Mouse (Mus musculus) left cerebral cortex, adult 2 months (tissue): ENCODE results near the gene Fam214b. TPM values are rescaled to one million over a fixed set of nuclear protein-coding genes. Genes with fewer than 3 reads are reported as not detected.
A peak's percentile ranks its signal among the peaks of the same experiment; 100 is the strongest.

Experiments
- DNase-seq, 2 experiments: peaks; one replicate each; pipeline ENCODE4 v3.0.0; 2021 to 2022; ENCODE audit warnings: low spot score in 2 of 2, mixed read lengths in 1 of 2; ENCODE audit errors: extremely low spot score in 1 of 2
- H3K27ac ChIP-seq: fragments of 200-600 bp; 2 replicates; pipeline ENCODE4 v1.8.1; 2022
- H3K4me3 ChIP-seq: fragments of 200-600 bp; 2 replicates; pipeline ENCODE4 v1.8.1; 2022
- CTCF ChIP-seq: fragments of 200-600 bp; IDR thresholded peaks from 2 replicates; pipeline ENCODE4 v1.8.1; 2022; ENCODE audit warnings: antibody characterized with exemption, mild to moderate bottlenecking, moderate library complexity
- intact Hi-C: fragments of 180-260 bp; cut with DNase I; formaldehyde crosslinking; loops from one replicate; pipeline ENCODE4 v1.15.1; 2025
- total RNA-seq, 2 experiments: library from RNA; stranded (reverse); gene quantifications; 2 replicates each; pipeline ENCODE4 v1.2.3; 2021

The Fam214b gene
- total RNA-seq, 2 experiments from 2014 or later, result 39.0 to 39.7 TPM

GRCm38 (mm10) chr4:43038567-43039495 lies 7.2 kb downstream of the Fam214b start:
- intact Hi-C loops, result no loop called here
- peak overlapping the region; percentile 81 for H3K4me3 ChIP-seq
- no peak for TF ChIP-seq CTCF
- H3K27ac ChIP-seq, result peak overlapping the region; percentile 54
- DNase-seq, result peak; percentile 36 to 52

DNA sequence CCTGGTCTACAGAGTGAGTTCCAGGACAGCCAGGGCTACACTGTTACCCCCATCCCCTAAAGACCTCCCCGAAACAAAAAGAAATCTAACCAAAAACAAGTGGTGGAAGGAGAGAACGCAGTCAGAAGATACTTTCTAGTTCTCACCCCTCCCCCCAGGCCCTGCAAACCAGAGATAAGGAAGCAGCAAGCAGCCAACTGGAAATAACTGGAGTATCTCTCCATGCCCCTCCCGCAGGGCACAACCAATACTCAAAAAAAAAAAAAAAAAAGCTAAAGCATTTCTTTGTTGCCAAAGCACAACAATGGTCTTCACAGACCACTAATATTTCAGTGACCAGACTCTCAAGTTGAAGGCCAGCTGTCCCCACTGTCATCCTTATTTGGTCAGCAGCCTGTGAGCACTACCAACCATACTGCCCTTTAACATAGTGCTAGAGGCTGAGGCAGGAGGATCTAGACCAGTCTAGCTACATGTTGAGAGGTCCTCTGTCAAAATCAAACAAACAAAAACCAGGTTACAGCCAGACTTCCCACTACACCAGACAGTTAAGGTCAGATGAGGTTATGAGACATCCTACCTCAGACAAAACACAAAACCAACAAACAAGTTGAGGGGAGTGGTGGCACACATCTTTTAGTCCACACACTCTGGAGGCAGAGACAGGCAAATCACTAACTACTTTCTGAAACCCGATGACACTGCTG lies 8.0 kb downstream of the Fam214b start:
- no peak for TF ChIP-seq CTCF
- Histone ChIP-seq H3K27ac (no peak overlapping the region), H3K4me3 (no peak overlapping the region)
- no peak for DNase-seq
- intact Hi-C loops, result no loop called here

DNA sequence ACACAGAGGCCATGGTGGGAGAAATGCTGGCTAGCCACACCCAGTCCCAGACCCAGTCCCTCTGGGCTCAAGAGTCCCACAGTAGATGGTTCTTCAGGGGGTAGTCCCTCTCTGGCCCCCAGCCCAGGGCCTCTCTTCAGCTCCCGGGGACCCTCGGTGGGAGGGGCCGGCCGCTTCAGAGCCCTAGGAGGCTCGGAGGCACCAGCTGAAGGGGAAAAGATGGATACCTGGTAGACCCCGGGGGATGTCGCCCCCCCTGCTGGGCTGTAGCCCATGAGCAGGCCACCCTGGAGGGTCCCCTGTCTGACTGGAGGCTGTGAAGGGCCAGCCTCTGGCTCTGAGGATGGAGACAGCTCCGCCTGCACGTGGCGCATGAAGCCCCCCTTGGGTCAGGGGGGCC lies 9.7 kb downstream of the Fam214b start:
- no peak for TF ChIP-seq CTCF
- no peak overlapping the region for H3K4me3 ChIP-seq
- no peak overlapping the region for H3K27ac ChIP-seq
- DNase-seq, result peak in 1 of 2 experiments; percentile 10
- intact Hi-C loops, result no loop called here

GRCm38 (mm10) chr4:43035851-43036250 lies 10.2 kb downstream of the Fam214b start:
- intact Hi-C loops, result no loop called here
- H3K27ac ChIP-seq, result no peak overlapping the region
- no peak for TF ChIP-seq CTCF

GRCm38 (mm10) chr4:43033481-43033880 lies 12.5 kb downstream of the Fam214b start:
- no peak overlapping the region for H3K4me3 ChIP-seq
- no peak for TF ChIP-seq CTCF
- intact Hi-C loops, result no loop called here
- no peak for DNase-seq
- no peak overlapping the region for H3K27ac ChIP-seq

More at GRCm38 (mm10) chr4:43035851-43036250, 10.2 kb downstream of the Fam214b start:
- H3K4me3 ChIP-seq, result no peak overlapping the region
- DNase-seq, result peak in 1 of 2 experiments; percentile 10

DNA sequence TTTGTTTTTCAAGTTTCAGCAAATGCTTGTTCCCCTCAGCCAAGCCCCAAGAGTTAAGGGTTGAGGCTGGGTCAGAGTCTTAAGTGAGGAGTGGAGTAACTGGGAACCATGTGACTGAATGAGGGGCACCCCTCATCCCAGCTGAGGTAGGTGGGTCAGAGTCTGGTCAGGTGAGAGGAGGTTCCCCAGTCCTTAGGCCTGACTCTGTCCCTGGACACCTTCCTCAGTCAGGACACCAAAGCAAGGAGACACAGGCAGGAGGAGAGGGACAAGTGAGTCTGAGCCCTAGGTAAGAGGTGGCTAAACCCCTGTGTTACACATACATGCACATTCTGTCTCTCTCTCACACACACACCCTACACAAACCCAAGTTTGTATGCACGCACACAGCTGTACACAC lies 13.5 kb downstream of the Fam214b start:
- H3K27ac ChIP-seq, result no peak overlapping the region; the same call in 1 of the 2 replicates
- intact Hi-C loops, result no loop called here

DNA sequence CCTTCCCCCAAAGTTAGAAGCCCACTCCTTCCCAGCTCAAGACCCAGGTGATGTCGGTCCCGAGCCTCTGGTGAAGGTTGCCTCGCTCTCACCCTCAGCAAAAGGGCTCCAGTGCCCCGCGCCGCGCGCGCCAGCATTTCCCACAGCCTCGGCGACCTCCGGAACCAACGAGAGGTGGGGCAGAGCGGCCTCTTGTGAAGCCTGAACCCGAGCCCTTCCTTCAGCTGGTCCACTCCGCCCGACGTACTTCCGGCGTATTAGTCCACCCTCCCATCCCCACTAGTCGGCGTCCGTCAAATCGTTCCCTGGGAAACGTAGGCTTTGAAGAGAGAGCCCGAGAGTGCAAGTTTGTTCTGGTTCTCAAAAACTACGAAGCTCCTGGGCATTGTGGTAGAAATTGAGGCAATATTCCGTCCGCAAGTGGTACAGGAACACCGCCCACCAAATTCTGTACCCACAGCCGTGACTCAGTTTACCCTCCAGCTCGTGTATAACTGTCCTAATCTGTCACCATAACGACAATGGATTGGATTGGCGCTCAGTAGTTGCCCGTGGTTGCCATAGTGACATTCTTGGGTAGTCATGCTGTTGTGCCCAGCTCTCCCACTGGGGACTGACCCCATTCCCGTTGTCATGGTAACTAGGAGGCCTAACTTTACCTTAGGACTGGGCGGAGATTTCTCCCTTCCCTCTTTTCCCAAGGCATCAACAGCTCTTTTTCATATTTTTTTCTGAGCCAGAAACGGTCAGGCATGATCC lies 14.6 kb downstream of the Fam214b start, which contains the start of gene Stoml2:
Gene Stoml2, minus strand, starts transcription at position 474 of the 759 bp plus-strand sequence.
- TF ChIP-seq CTCF, result peak; percentile 12; the same call in 1 of the 2 replicates
- H3K4me3 ChIP-seq, result peak within 1 kb of the TSS; percentile 88
- DNase-seq, result peak; percentile 90 to 91
- intact Hi-C loops, result no loop called here
- peak within 1 kb of the TSS; percentile 93 for H3K27ac ChIP-seq

More for the DNA sequence above, 13.5 kb downstream of the Fam214b start:
- no peak for TF ChIP-seq CTCF
- no peak for DNase-seq
- H3K4me3 ChIP-seq, result no peak overlapping the region

DNA sequence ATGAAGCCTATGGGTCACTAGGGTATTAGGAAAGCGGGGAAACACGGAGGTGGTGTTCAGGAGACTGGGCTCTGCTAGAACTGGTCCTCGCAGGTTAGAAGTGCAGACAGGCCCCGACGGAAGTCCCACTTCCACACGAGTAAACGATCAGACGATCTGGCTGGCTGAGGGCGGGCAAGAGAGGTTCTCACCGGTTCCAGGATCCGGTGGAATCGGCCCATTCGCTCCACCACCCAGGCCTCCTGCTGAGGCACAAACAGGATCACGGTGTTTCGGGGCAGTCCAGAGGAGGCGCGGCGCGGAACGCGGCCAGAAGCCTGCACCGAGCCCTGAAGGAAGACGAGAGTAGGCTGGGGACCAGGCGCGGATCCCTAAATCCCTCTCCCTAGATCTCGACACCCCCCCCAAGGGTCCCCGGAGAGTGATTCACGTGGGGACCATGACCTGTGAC lies 15.2 kb downstream of the Fam214b start:
- peak in 1 of 2 experiments; percentile 30 for DNase-seq
- intact Hi-C loops, result no loop called here
- H3K27ac ChIP-seq, result peak overlapping the region; percentile 93
- no peak for TF ChIP-seq CTCF
- H3K4me3 ChIP-seq, result peak overlapping the region; percentile 88

GRCm38 (mm10) chr4:43030352-43030751 lies 15.7 kb downstream of the Fam214b start:
- Histone ChIP-seq H3K27ac (peak overlapping the region; percentile 93; the same call in 1 of the 2 replicates), H3K4me3 (peak overlapping the region; percentile 88)
- intact Hi-C loops, result no loop called here
- no peak for DNase-seq
- TF ChIP-seq CTCF, result no peak

DNA sequence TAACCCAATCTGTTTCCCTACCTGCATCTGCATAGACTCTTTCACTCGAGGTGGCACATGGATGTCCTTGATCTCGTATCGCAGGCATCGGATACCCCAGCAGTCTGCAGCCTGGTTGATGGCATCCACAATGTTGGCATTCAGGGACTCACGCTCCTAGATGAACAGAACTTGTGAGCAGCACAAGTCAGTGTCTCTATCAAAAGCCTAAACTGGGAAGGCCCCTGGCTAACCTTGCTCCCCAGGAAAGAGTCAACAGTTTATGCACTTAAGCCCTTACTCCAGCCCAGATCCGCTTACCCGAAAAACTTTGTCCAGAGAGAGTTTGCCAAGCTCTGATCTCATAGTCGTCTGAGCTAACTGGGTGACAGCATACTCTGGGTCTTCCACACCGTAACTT lies 16.3 kb downstream of the Fam214b start:
- intact Hi-C loops, result no loop called here
- Histone ChIP-seq H3K27ac (no peak overlapping the region), H3K4me3 (no peak overlapping the region)
- TF ChIP-seq CTCF, result no peak
- DNase-seq, result no peak

GRCm38 (mm10) chr4:43029121-43029520 lies 16.9 kb downstream of the Fam214b start:
- H3K4me3 ChIP-seq, result no peak overlapping the region
- no peak for TF ChIP-seq CTCF
- intact Hi-C loops, result no loop called here
- H3K27ac ChIP-seq, result no peak overlapping the region
- DNase-seq, result no peak
